Mouse (Mus musculus): Measurements from ENCODE around the gene Chad. TPM values are rescaled to one million over a fixed set of nuclear protein-coding genes. Genes with fewer than 3 reads are reported as not detected.

Chad gene
- total and polyA plus RNA-seq, 3 experiments: 0.06 TPM; not detected in 2

GRCm38 (mm10) chr11:94565151-94565479 lies 268 bp downstream of the Chad start:
- no peak for DNase-seq

- DNase-seq: no peak
These were observed 1.7 kb downstream of the Chad start for GRCm38 (mm10) chr11:94566534-94566933.

- no peak for DNase-seq
These were observed 2.5 kb downstream of the Chad start for GRCm38 (mm10) chr11:94567326-94567725.

- peak; percentile 57 for DNase-seq
These were observed 5.8 kb downstream of the Chad start for GRCm38 (mm10) chr11:94570612-94571011.

GRCm38 (mm10) chr11:94571850-94572249 lies 7.0 kb downstream of the Chad start:
- DNase-seq: no peak

GRCm38 (mm10) chr11:94574560-94574959 lies 9.7 kb downstream of the Chad start:
- no peak for DNase-seq

GRCm38 (mm10) chr11:94575036-94575435 lies 10.2 kb downstream of the Chad start:
- DNase-seq: no peak

GRCm38 (mm10) chr11:94576361-94576760 lies 11.5 kb downstream of the Chad start:
- no peak for DNase-seq

- DNase-seq: no peak
These were observed 15.4 kb downstream of the Chad start for GRCm38 (mm10) chr11:94580111-94580740.

GRCm38 (mm10) chr11:94585091-94585490 lies 20.2 kb downstream of the Chad start:
- DNase-seq: no peak

GRCm38 (mm10) chr11:94587511-94587910 lies 22.7 kb downstream of the Chad start:
- DNase-seq: no peak

- DNase-seq: no peak
These were observed 31.5 kb downstream of the Chad start for GRCm38 (mm10) chr11:94596311-94596852.

GRCm38 (mm10) chr11:94597319-94597718 lies 32.5 kb downstream of the Chad start:
- DNase-seq: peak; percentile 94

- DNase-seq: no peak
These were observed 33.7 kb downstream of the Chad start for GRCm38 (mm10) chr11:94598437-94599120.

GRCm38 (mm10) chr11:94600447-94600846 lies 35.6 kb downstream of the Chad start:
- DNase-seq: peak; percentile 37

- DNase-seq: peak; percentile 94
These were observed 36.8 kb downstream of the Chad start, which contains the start of gene Acsf2 for GRCm38 (mm10) chr11:94601321-94602281. Gene Acsf2 (minus strand): TSS chr11:94601871.

- DNase-seq: peak; percentile 72
These were observed 37.6 kb downstream of the Chad start for GRCm38 (mm10) chr11:94602356-94602955.

GRCm38 (mm10) chr11:94610744-94611740 lies 46.2 kb downstream of the Chad start:
- peak; percentile 55 for DNase-seq

GRCm38 (mm10) chr11:94614603-94615002 lies 49.8 kb downstream of the Chad start:
- DNase-seq: no peak

- no peak for DNase-seq
These were observed 50.6 kb downstream of the Chad start for GRCm38 (mm10) chr11:94615494-94615893.

- DNase-seq: no peak
These were observed 52.8 kb downstream of the Chad start for GRCm38 (mm10) chr11:94617646-94618045.
